Mouse (Mus musculus) olfactory bulb, adult 2 months (tissue): ENCODE results near the gene Taf3.

ENCODE experiments used
- CTCF ChIP-seq: fragments of 200-500 bp; IDR thresholded peaks from 2 replicates; pipeline ENCODE4 v1.5.1; 2012; ENCODE audit warnings: low read depth, mild to moderate bottlenecking, low read length, moderate library complexity; ENCODE audit not compliant: insufficient read depth
- POLR2A ChIP-seq: fragments of 200-500 bp; IDR thresholded peaks from 2 replicates; pipeline ENCODE4 v1.6.1; 2012; ENCODE audit warnings: mild to moderate bottlenecking, low read depth, low read length, moderate library complexity; ENCODE audit not compliant: insufficient read depth

- no peak for TF ChIP-seq CTCF
- TF ChIP-seq POLR2A, result no peak
These were observed 160.8 kb downstream of the Taf3 start for GRCm38 (mm10) chr2:9887636-9888035.
